Mouse (Mus musculus) embryonic facial prominence, embryonic 12.5 days (tissue): Measurements from ENCODE around the gene Mrpl43. TPM values are rescaled to one million over a fixed set of nuclear protein-coding genes. Genes with fewer than 3 reads are reported as not detected.

ENCODE experiments used
- ATAC-seq: fragments of 200-750 bp; cut with Nextera tagmentation; 2 replicates; pipeline ENCODE4 v1.8.0; 2017; ENCODE audit not compliant: insufficient number of reproducible peaks, insufficient read depth, low FRiP score, low TSS enrichment
- H3K27ac ChIP-seq: fragments of 300-500 bp; sonication (generic); 2 replicates; pipeline ENCODE4 v1.5.1; 2016; ENCODE audit warnings: mild to moderate bottlenecking
- H3K27me3 ChIP-seq: fragments of 300-500 bp; sonication (generic); 2 replicates; pipeline ENCODE4 v1.6.1; 2016; ENCODE audit warnings: mild to moderate bottlenecking, moderate library complexity
- H3K36me3 ChIP-seq: fragments of 300-500 bp; sonication (generic); 2 replicates; pipeline ENCODE4 v1.6.1; 2016; ENCODE audit warnings: mild to moderate bottlenecking
- H3K4me1 ChIP-seq: fragments of 300-500 bp; sonication (generic); 2 replicates; pipeline ENCODE4 v1.6.1; 2016
- H3K4me2 ChIP-seq: fragments of 300-500 bp; sonication (generic); replicated peaks from 2 replicates; pipeline ENCODE4 v1.6.1; 2016; ENCODE audit warnings: mild to moderate bottlenecking, moderate library complexity
- H3K4me3 ChIP-seq: fragments of 300-500 bp; sonication (generic); 2 replicates; pipeline ENCODE4 v1.5.1; 2016; ENCODE audit warnings: mild to moderate bottlenecking
- H3K9ac ChIP-seq: fragments of 300-500 bp; sonication (generic); 2 replicates; pipeline ENCODE4 v1.6.1; 2016; ENCODE audit warnings: mild to moderate bottlenecking, moderate library complexity
- H3K9me3 ChIP-seq: fragments of 300-500 bp; sonication (generic); 2 replicates; pipeline ENCODE4 v1.6.1; 2016; ENCODE audit warnings: mild to moderate bottlenecking, moderate library complexity
- WGBS: fragments of 180-500 bp; shearing (Covaris S2); methylation state at CpG from one replicate; pipeline ENCODE4 v1.1.7; 2016; 5-methylcytosine and 5-hydroxymethylcytosine counted together
- polyA plus RNA-seq: library from polyadenylated mRNA; unstranded; fragments of >200 nt; fragmentation: Nextera tagmentation; extraction: Ambion mirVana; gene quantifications from 2 replicates; pipeline ENCODE4 v1.2.1, GENCODE M21; 2016

Gene Mrpl43
- 74.5 and 75.8 TPM in 2 replicates for polyA plus RNA-seq

GRCm38 (mm10) chr19:45005957-45006712 lies at the start of gene Mrpl43:
TSS of gene Mrpl43 (minus strand) at chr19:45006442.
- H3K27me3 ChIP-seq = no peaks in the 10 kb centered on the region

GRCm38 (mm10) chr19:45054892-45055690 lies 48.8 kb upstream of the Mrpl43 start:
- Histone ChIP-seq H3K27me3 (no peaks in the 10 kb centered on the region), H3K9ac (no peak overlapping the region), H3K4me2 (no peak overlapping the region), H3K4me1 (peaks cover 23% of the 10 kb centered on the region), H3K27ac (0 out of 2 replicates have a peak overlapping the region, but pooled peaks have one; percentile 25), H3K36me3 (peaks cover 10% of the 10 kb centered on the region), H3K9me3 (no peaks in the 10 kb centered on the region), H3K4me3 (no peak overlapping the region)
- WGBS = 80% methylated on average over 6 of the region's 6 CpGs
- no peak for ATAC-seq

More at GRCm38 (mm10) chr19:45005957-45006712, at the start of gene Mrpl43:
- Histone ChIP-seq H3K4me3 (peak within 1 kb of the TSS; percentile 86), H3K9ac (peak within 1 kb of the TSS; percentile 83), H3K9me3 (no peaks in the 10 kb centered on the region), H3K4me2 (peak within 1 kb of the TSS; percentile 93), H3K36me3 (peaks cover 57% of the 10 kb centered on the region), H3K4me1 (peaks cover 19% of the 10 kb centered on the region), H3K27ac (peak within 1 kb of the TSS; percentile 76)
- peak; percentile 81 for ATAC-seq
- WGBS = under 1% methylated on average over 82 of the region's 82 CpGs

- 88% methylated on average over 8 of the region's 8 CpGs for whole genome bisulfite sequencing
- ATAC-seq = no peak
- Histone ChIP-seq H3K9me3 (no peaks in the 10 kb centered on the region), H3K36me3 (peaks cover 10% of the 10 kb centered on the region), H3K4me2 (no peak overlapping the region), H3K4me3 (no peak overlapping the region), H3K9ac (no peak overlapping the region), H3K4me1 (peaks cover 22% of the 10 kb centered on the region), H3K27me3 (no peaks in the 10 kb centered on the region), H3K27ac (no peak overlapping the region)
Observed at GRCm38 (mm10) chr19:45053451-45053850, 47.2 kb upstream of the Mrpl43 start.

GRCm38 (mm10) chr19:45049523-45049922 lies 43.3 kb upstream of the Mrpl43 start:
- Histone ChIP-seq H3K36me3 (peaks cover 10% of the 10 kb centered on the region), H3K9me3 (no peaks in the 10 kb centered on the region), H3K4me1 (peaks cover 24% of the 10 kb centered on the region), H3K27ac (no peak overlapping the region), H3K4me3 (no peak overlapping the region), H3K9ac (no peak overlapping the region), H3K4me2 (no peak overlapping the region), H3K27me3 (peaks cover 22% of the 10 kb centered on the region)
- no peak for ATAC-seq
- 67% methylated on average over 9 of the region's 9 CpGs for WGBS

GRCm38 (mm10) chr19:45048644-45049365 lies 42.6 kb upstream of the Mrpl43 start:
- 80% methylated on average over 12 of the region's 12 CpGs for WGBS
- Histone ChIP-seq H3K9ac (peak overlapping the region; percentile 52; the same call in 1 of the 2 replicates), H3K4me3 (peak overlapping the region; percentile 52), H3K4me2 (peak overlapping the region; percentile 79), H3K4me1 (peaks cover 24% of the 10 kb centered on the region), H3K9me3 (no peaks in the 10 kb centered on the region), H3K27me3 (peaks cover 26% of the 10 kb centered on the region), H3K27ac (no peak overlapping the region), H3K36me3 (peaks cover 10% of the 10 kb centered on the region)
- ATAC-seq = no peak

GRCm38 (mm10) chr19:45047935-45048643 lies 41.8 kb upstream of the Mrpl43 start:
- Histone ChIP-seq H3K9ac (peak overlapping the region; percentile 52), H3K36me3 (peaks cover 5% of the 10 kb centered on the region), H3K27ac (peak overlapping the region; percentile 86), H3K27me3 (peaks cover 26% of the 10 kb centered on the region), H3K9me3 (no peaks in the 10 kb centered on the region), H3K4me3 (peak overlapping the region; percentile 52), H3K4me1 (peaks cover 24% of the 10 kb centered on the region), H3K4me2 (peak overlapping the region; percentile 79)
- ATAC-seq = peak; percentile 64
- 42% methylated on average over 11 of the region's 11 CpGs for WGBS

GRCm38 (mm10) chr19:45047417-45047934 lies 41.2 kb upstream of the Mrpl43 start, which contains the start of gene Sfxn3:
TSS of gene Sfxn3 (plus strand) at chr19:45047503.
- H3K9ac ChIP-seq = peak within 1 kb of the TSS; percentile 52
- peak within 1 kb of the TSS; percentile 79 for H3K4me2 ChIP-seq
- H3K27me3 ChIP-seq = peaks cover 26% of the 10 kb centered on the region
- H3K4me3 ChIP-seq = peak within 1 kb of the TSS; percentile 52
- WGBS = 1% methylated on average over 26 of the region's 26 CpGs
- ATAC-seq = peak; percentile 68
- H3K27ac ChIP-seq = peak within 1 kb of the TSS; percentile 86
- H3K4me1 ChIP-seq = peaks cover 24% of the 10 kb centered on the region
- H3K36me3 ChIP-seq = peaks cover 3% of the 10 kb centered on the region
- no peaks in the 10 kb centered on the region for H3K9me3 ChIP-seq

GRCm38 (mm10) chr19:45046523-45047321 lies 40.5 kb upstream of the Mrpl43 start:
- peak overlapping the region; percentile 79 for H3K4me2 ChIP-seq

GRCm38 (mm10) chr19:45045651-45046050 lies 39.4 kb upstream of the Mrpl43 start, which contains the start of gene Pdzd7:
TSS of gene Pdzd7 (minus strand) at chr19:45045717.
- H3K27me3 ChIP-seq = peaks cover 34% of the 10 kb centered on the region
- H3K36me3 ChIP-seq = no peaks in the 10 kb centered on the region
- no peak for ATAC-seq
- H3K27ac ChIP-seq = no peak within 1 kb of the TSS
- H3K4me2 ChIP-seq = peak within 1 kb of the TSS; percentile 79
- H3K9ac ChIP-seq = 0 out of 2 replicates have a peak within 1 kb of the TSS, but pooled peaks have one; percentile 52
- 76% methylated on average over 5 of the region's 5 CpGs for WGBS
- peak within 1 kb of the TSS; percentile 52 for H3K4me3 ChIP-seq
- peaks cover 24% of the 10 kb centered on the region for H3K4me1 ChIP-seq
- no peaks in the 10 kb centered on the region for H3K9me3 ChIP-seq

More at GRCm38 (mm10) chr19:45046523-45047321, 40.5 kb upstream of the Mrpl43 start:
- H3K27me3 ChIP-seq = peaks cover 27% of the 10 kb centered on the region
- H3K9me3 ChIP-seq = no peaks in the 10 kb centered on the region
- peak overlapping the region; percentile 52 for H3K4me3 ChIP-seq
- 3% methylated on average over 34 of the region's 34 CpGs for WGBS
- peak; percentile 50; the same call in 1 of the 2 replicates for ATAC-seq
- peaks cover 24% of the 10 kb centered on the region for H3K4me1 ChIP-seq
- H3K27ac ChIP-seq = 0 out of 2 replicates have a peak overlapping the region, but pooled peaks have one; percentile 86
- no peaks in the 10 kb centered on the region for H3K36me3 ChIP-seq
- peak overlapping the region; percentile 52 for H3K9ac ChIP-seq

- no peak for ATAC-seq
- H3K9ac ChIP-seq = no peak overlapping the region
- WGBS = 37% methylated on average over 15 of the region's 15 CpGs
- no peak overlapping the region for H3K27ac ChIP-seq
- peaks cover 24% of the 10 kb centered on the region for H3K4me1 ChIP-seq
- H3K4me2 ChIP-seq = no peak overlapping the region
- no peaks in the 10 kb centered on the region for H3K36me3 ChIP-seq
- no peak overlapping the region for H3K4me3 ChIP-seq
- H3K9me3 ChIP-seq = no peaks in the 10 kb centered on the region
- peaks cover 38% of the 10 kb centered on the region for H3K27me3 ChIP-seq
Observed at GRCm38 (mm10) chr19:45045236-45045635, 39.0 kb upstream of the Mrpl43 start.
